In the genomic region with DNA sequence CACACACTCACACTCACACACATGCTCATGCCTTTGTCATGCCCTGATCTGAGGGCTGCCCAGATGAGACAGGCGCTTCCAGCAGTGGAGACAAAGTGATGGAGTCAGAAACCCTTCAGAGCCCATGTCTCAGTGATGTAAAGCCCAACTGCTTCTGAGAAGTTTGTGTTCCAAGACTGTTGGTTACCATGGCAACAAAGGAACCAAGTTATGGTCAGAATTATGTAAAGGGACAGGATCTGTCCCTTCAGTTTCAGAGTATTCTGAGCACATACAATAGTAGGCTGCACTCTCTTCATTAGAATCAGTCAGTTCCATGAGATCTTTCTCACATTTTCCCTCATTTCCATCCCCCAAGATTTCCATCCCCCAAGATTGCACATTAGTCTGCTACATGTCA, we compare ENCODE assay signal across 21 mouse cellular contexts. TPM values are rescaled to one million over a fixed set of nuclear protein-coding genes. Genes with fewer than 3 reads are reported as not detected.
DNase-seq lines count a peak whose midpoint lies in the region; ATAC-seq and TF ChIP-seq lines count a peak whose summit lies in the region.
"Had no signal": no experiment of that assay in that cellular context is flagged by ENCODE, and none has a peak within 500 bp of the region (broad histone marks: within the 10 kb centered on the region; RNA-seq: fewer than 3 reads in every experiment).

A gene (minus strand): TSS at position 165 of the 400 bp plus-strand sequence.

- no peak for ATAC-seq in lung, embryonic 14.5 days (ENCODE audit: insufficient read depth)
- ATAC-seq in liver, embryonic 13.5 days (ENCODE audit: low read depth), result no peak
- ATAC-seq: CD4-positive, CD25-positive, alpha-beta regulatory T cell, adult 4 months; intestine, embryonic 16.5 days; Patski had no signal

- no peaks in the 10 kb centered on the region for H3K27me3 ChIP-seq in heart, embryonic 10.5 days (ENCODE audit: insufficient read depth, poor library complexity, severe bottlenecking)
- H3K27me3 ChIP-seq in lung, embryonic 14.5 days (ENCODE audit: insufficient read depth, low read length), result no peaks in the 10 kb centered on the region
- H3K27me3 ChIP-seq in MEL (ENCODE audit: control insufficient read depth in 1 of 2, insufficient read depth in 2 of 2, low read length in 2 of 2), result no peaks in the 10 kb centered on the region
- H3K27me3 ChIP-seq in liver, embryonic 13.5 days, result no peaks in the 10 kb centered on the region
- H3K27me3 ChIP-seq: neural tube, embryonic 13.5 days; Patski had no signal

- H3K27ac ChIP-seq in heart, embryonic 10.5 days, result no peak within 1 kb of the TSS
- no peak within 1 kb of the TSS for H3K27ac ChIP-seq in lung, embryonic 14.5 days (ENCODE audit: low read depth)
- H3K27ac ChIP-seq in MEL (ENCODE audit: control insufficient read depth, low read depth, low read length), result peak within 1 kb of the TSS; percentile 31; the same call in 1 of the 2 replicates
- peak within 1 kb of the TSS; percentile 62; the same call in 1 of the 2 replicates for H3K27ac ChIP-seq in liver, embryonic 13.5 days
- H3K27ac ChIP-seq: kidney, postnatal 0 days; neural tube, embryonic 13.5 days had no signal

- no peak within 1 kb of the TSS for H3K4me3 ChIP-seq in heart, embryonic 10.5 days
- H3K4me3 ChIP-seq in lung, embryonic 14.5 days (ENCODE audit: low read depth, low read length), result no peak within 1 kb of the TSS
- no peak within 1 kb of the TSS for H3K4me3 ChIP-seq in lung, adult 2 months (replicated peaks; ENCODE audit: extremely low read depth, low read depth, low read length)
- no peak within 1 kb of the TSS for H3K4me3 ChIP-seq in MEL (ENCODE audit: control insufficient read depth in 1 of 2, insufficient read depth in 1 of 2, low read depth in 2 of 2, low read length in 2 of 2)
- H3K4me3 ChIP-seq in liver, embryonic 13.5 days (replicated peaks), result no peak within 1 kb of the TSS
- H3K4me3 ChIP-seq: neural tube, embryonic 13.5 days had no signal

- H3K36me3 ChIP-seq in heart, embryonic 10.5 days, result no peaks in the 10 kb centered on the region
- no peaks in the 10 kb centered on the region for H3K36me3 ChIP-seq in lung, embryonic 14.5 days (ENCODE audit: insufficient read depth)
- H3K36me3 ChIP-seq in MEL (ENCODE audit: control insufficient read depth in 1 of 2, insufficient read depth in 2 of 2, low read length in 2 of 2), result peaks cover 0 to 25% of the 10 kb centered on the region in 2 experiments; a peak in 2 of 4 replicates
- no peaks in the 10 kb centered on the region for H3K36me3 ChIP-seq in liver, embryonic 13.5 days
- H3K36me3 ChIP-seq: neural tube, embryonic 13.5 days had no signal

- 82% methylated on average over 1 of the region's 1 CpGs for WGBS in heart, embryonic 10.5 days
- 82% methylated on average over 1 of the region's 1 CpGs for WGBS in lung, embryonic 14.5 days
- 97% methylated on average over 1 of the region's 1 CpGs for WGBS in lung, adult 2 months
- 76% methylated on average over 1 of the region's 1 CpGs for WGBS in liver, embryonic 13.5 days (ENCODE audit: insufficient replicate concordance)

- H3K4me2 ChIP-seq in lung, embryonic 14.5 days, result no peak within 1 kb of the TSS
- H3K4me2 ChIP-seq in liver, embryonic 13.5 days, result no peak within 1 kb of the TSS
- H3K4me2 ChIP-seq: neural tube, embryonic 13.5 days had no signal

- TF ChIP-seq POLR2A in lung, adult 2 months (IDR thresholded peaks at IDR 0.05; ENCODE audit: borderline replicate concordance, extremely low read depth, low read depth, low read length), result no peak
- TF ChIP-seq POLR2A in MEL (IDR thresholded peaks at IDR 0.05; ENCODE audit: control insufficient read depth in 1 of 2, insufficient read depth in 1 of 2, low read depth in 1 of 2, low read length in 2 of 2, poor library complexity in 1 of 2), result no peak

- TF ChIP-seq EP300 in MEL (IDR thresholded peaks at IDR 0.05; ENCODE audit: low read depth in 1 of 2, low read length in 2 of 2), result no peak

- peaks cover 44% of the 10 kb centered on the region for H3K4me1 ChIP-seq in heart, embryonic 10.5 days
- H3K4me1 ChIP-seq in lung, embryonic 14.5 days (ENCODE audit: insufficient read depth), result 0 out of 2 replicates have a peak, but pooled peaks cover 7% of the 10 kb centered on the region
- H3K4me1 ChIP-seq in lung, adult 2 months (ENCODE audit: control insufficient read depth, insufficient read depth, low read length), result peaks cover 3% of the 10 kb centered on the region; the same call in 1 of the 2 replicates
- peaks cover 17 to 24% of the 10 kb centered on the region in 2 experiments for H3K4me1 ChIP-seq in MEL (ENCODE audit: control insufficient read depth in 1 of 2, insufficient read depth in 2 of 2, low read length in 2 of 2)
- peaks cover 40% of the 10 kb centered on the region for H3K4me1 ChIP-seq in liver, embryonic 13.5 days (replicated peaks)
- H3K4me1 ChIP-seq: neural tube, embryonic 13.5 days had no signal

- H3K79me2 ChIP-seq in MEL (ENCODE audit: control insufficient read depth, insufficient read depth, low read length, poor library complexity), result no peaks in the 10 kb centered on the region

- DNase-seq in heart, adult 11 months, result peak; percentile 49
- DNase-seq in heart, embryonic 10.5 days (ENCODE audit: low spot score), result no peak
- peak; percentile 65 for DNase-seq in lung, embryonic 14.5 days
- no peak for DNase-seq in lung, adult 2 months
- no peak for DNase-seq in MEL (ENCODE audit: low read depth, low spot score)
- DNase-seq in liver, embryonic 13.5 days, result no peak
- DNase-seq in T-cell, adult 2 months (ENCODE audit: low spot score), result no peak
- DNase-seq: cerebellum, adult 9-10 months; embryo, embryonic 11 days had no signal

- TF ChIP-seq RAD21 in MEL (IDR thresholded peaks at IDR 0.05; ENCODE audit: low read depth, low read length), result no peak

- no peak for TF ChIP-seq CTCF in lung, embryonic 14.5 days (IDR thresholded peaks at IDR 0.05; ENCODE audit: low read depth)
- no peak for TF ChIP-seq CTCF in lung, adult 2 months (IDR thresholded peaks at IDR 0.05; ENCODE audit: insufficient read depth, low read length)
- TF ChIP-seq CTCF in MEL (IDR thresholded peaks at IDR 0.05 in 2 of 3, conservative IDR thresholded peaks at IDR 0.05 in 1 of 3; ENCODE audit: control insufficient read depth in 1 of 3, insufficient read depth in 1 of 3, low read depth in 2 of 3, low read length in 3 of 3, poor library complexity in 1 of 3, severe bottlenecking in 1 of 3), result no peak

- no peaks in the 10 kb centered on the region for H3K9me3 ChIP-seq in heart, embryonic 10.5 days
- no peaks in the 10 kb centered on the region for H3K9me3 ChIP-seq in lung, embryonic 14.5 days (ENCODE audit: low read depth, low read length)
- H3K9me3 ChIP-seq in MEL (replicated peaks; ENCODE audit: insufficient read depth, low read length), result no peaks in the 10 kb centered on the region
- no peaks in the 10 kb centered on the region for H3K9me3 ChIP-seq in liver, embryonic 13.5 days (replicated peaks)
- H3K9me3 ChIP-seq: neural tube, embryonic 13.5 days had no signal

- H3K9ac ChIP-seq in lung, embryonic 14.5 days, result no peak within 1 kb of the TSS
- H3K9ac ChIP-seq in MEL (ENCODE audit: control insufficient read depth, low read depth, low read length, poor library complexity, severe bottlenecking), result no peak within 1 kb of the TSS
- no peak within 1 kb of the TSS for H3K9ac ChIP-seq in liver, embryonic 13.5 days
- H3K9ac ChIP-seq: neural tube, embryonic 13.5 days had no signal

TF ChIP-seq in MEL, 35 proteins besides CTCF, POLR2A, EP300 and RAD21:
- TF ChIP-seq MAFK (IDR thresholded peaks at IDR 0.05; ENCODE audit: borderline replicate concordance, low read depth, low read length) (no peak), USF1 (IDR thresholded peaks at IDR 0.05; ENCODE audit: low read depth, low read length) (no peak), ZKSCAN1 (IDR thresholded peaks at IDR 0.05; ENCODE audit: low read depth, low read length) (no peak), MXI1 (IDR thresholded peaks at IDR 0.05; ENCODE audit: low read depth, low read length) (no peak), ZC3H11A (IDR thresholded peaks at IDR 0.05; ENCODE audit: low read depth, low read length) (no peak), GATA1 (IDR thresholded peaks at IDR 0.05; ENCODE audit: low read depth, low read length) (no peak), SMC3 (IDR thresholded peaks at IDR 0.05; ENCODE audit: low read depth, low read length) (no peak)

RNA-seq across cellular contexts. Expression of the gene that starts here (rescaled TPM):
- 0.22 and 0.33 TPM in 2 replicates for polyA plus RNA-seq in heart, embryonic 10.5 days (2016; fragmentation: Nextera tagmentation; extraction: Ambion mirVana)
- 0.21 and 0.39 TPM in 2 replicates for polyA plus RNA-seq in lung, embryonic 14.5 days (2014; fragmentation: Nextera tagmentation; extraction: Ambion mirVana)
- not detected in 2 replicates for polyA plus RNA-seq in lung, adult 2 months (2012; rRNA removed)
- total RNA-seq in MEL (2012; rRNA removed), result not detected in 2 replicates
- polyA plus RNA-seq in MEL (2012; ENCODE audit: insufficient read depth in 1 of 2, insufficient read length in 2 of 2, low read depth in 1 of 2, low replicate concordance in 2 of 2, missing spikeins in 1 of 2), result not detected
- not detected in 2 replicates for polyA plus RNA-seq in liver, embryonic 13.5 days (2015; fragmentation: Nextera tagmentation; extraction: Ambion mirVana)
- total RNA-seq: adrenal gland, adult 18-20 months; gastrocnemius, adult 8-10 months; heart, adult 8-10 months; hematopoietic stem cell, adult 5-6 weeks; layer of hippocampus, postnatal 10 days had no signal
- polyA plus RNA-seq: brain, embryonic 14.5 days; CD4-positive, CD25-positive, alpha-beta regulatory T cell, adult 4 months; limb, embryonic 11.5 days; neural tube, embryonic 13.5 days; Patski had no signal

Comparison
In these comparisons a context has a peak if more than half of its experiments do, and no peak if none do; other contexts are left out.
1. Peak in DNase-seq in lung, embryonic 14.5 days; RNA of the gene not detected or under 1 TPM.
2. H3K27ac ChIP-seq: peak in MEL (single experiment) and liver, embryonic 13.5 days (single experiment); none in heart, embryonic 10.5 days (single experiment) and lung, embryonic 14.5 days (single experiment).